In the genomic region with DNA sequence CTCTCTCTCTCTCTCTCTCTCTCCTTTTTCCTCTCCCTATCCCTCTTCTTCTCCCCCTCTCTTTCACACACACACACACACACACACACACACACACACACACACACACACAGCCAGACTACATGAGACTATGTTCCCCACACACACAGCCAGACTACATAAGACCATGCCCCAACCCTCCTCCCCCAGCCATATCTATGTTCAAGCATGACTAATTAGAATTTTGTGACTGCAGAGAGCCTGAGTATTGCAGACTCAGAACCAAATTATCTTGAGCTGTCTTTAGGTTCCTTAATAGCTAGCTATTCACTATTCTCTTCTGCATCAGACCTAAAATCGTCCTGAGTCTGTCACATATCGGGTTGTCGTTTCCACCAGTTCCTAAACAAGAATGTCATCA, we compare ENCODE assay signal across 11 mouse cellular contexts. TPM values are rescaled to one million over a fixed set of nuclear protein-coding genes. Genes with fewer than 3 reads are reported as not detected.
A peak's percentile ranks its signal among the peaks of the same experiment; 100 is the strongest.
DNase-seq lines count a peak whose midpoint lies in the region; ATAC-seq and TF ChIP-seq lines count a peak whose summit lies in the region.
"Had no signal": no experiment of that assay in that cellular context is flagged by ENCODE, and none has a peak within 500 bp of the region (broad histone marks: within the 10 kb centered on the region; RNA-seq: fewer than 3 reads in every experiment).

No protein-coding gene starts in this region.

- H3K9me3 ChIP-seq in intestine, embryonic 14.5 days (ENCODE audit: control insufficient read depth, low read length), result no peaks in the 10 kb centered on the region
- no peaks in the 10 kb centered on the region for H3K9me3 ChIP-seq in intestine, postnatal 0 days (ENCODE audit: control insufficient read depth)
- H3K9me3 ChIP-seq in embryonic facial prominence, embryonic 14.5 days (ENCODE audit: control insufficient read depth, low read length), result no peaks in the 10 kb centered on the region
- peaks cover 8% of the 10 kb centered on the region; the same call in 1 of the 2 replicates for H3K9me3 ChIP-seq in liver, embryonic 12.5 days (replicated peaks)
- H3K9me3 ChIP-seq: forebrain, embryonic 10.5 days; neural tube, embryonic 12.5 days had no signal

- H3K4me1 ChIP-seq in intestine, embryonic 14.5 days (replicated peaks; ENCODE audit: control insufficient read depth, insufficient read depth, low read length), result peaks cover 47% of the 10 kb centered on the region
- H3K4me1 ChIP-seq in intestine, postnatal 0 days (replicated peaks; ENCODE audit: control insufficient read depth, insufficient read depth, low read length), result no peaks in the 10 kb centered on the region; the same call in 1 of the 2 replicates
- peaks cover 41% of the 10 kb centered on the region for H3K4me1 ChIP-seq in embryonic facial prominence, embryonic 14.5 days (ENCODE audit: control insufficient read depth, insufficient read depth, low read length)
- peaks cover 99% of the 10 kb centered on the region for H3K4me1 ChIP-seq in liver, embryonic 12.5 days

- no peaks in the 10 kb centered on the region for H3K36me3 ChIP-seq in intestine, embryonic 14.5 days (ENCODE audit: control insufficient read depth, insufficient read depth, low read length)
- H3K36me3 ChIP-seq in intestine, postnatal 0 days (ENCODE audit: control insufficient read depth, insufficient read depth), result no peaks in the 10 kb centered on the region
- no peaks in the 10 kb centered on the region for H3K36me3 ChIP-seq in embryonic facial prominence, embryonic 14.5 days (ENCODE audit: control insufficient read depth, insufficient read depth, low read length)
- H3K36me3 ChIP-seq in liver, embryonic 12.5 days, result 0 out of 2 replicates have a peak, but pooled peaks cover 4% of the 10 kb centered on the region
- H3K36me3 ChIP-seq: forebrain, embryonic 10.5 days; neural tube, embryonic 12.5 days had no signal

- DNase-seq in intestine, embryonic 14.5 days (ENCODE audit: low spot score), result no peak
- DNase-seq in MEL-GATA-1-ER (ENCODE audit: extremely low read depth, low read depth), result peak; percentile 57
- DNase-seq in embryonic facial prominence, embryonic 14.5 days (ENCODE audit: low spot score), result no peak
- DNase-seq in left cerebral cortex, adult 8-10 months (ENCODE audit: low spot score in 2 of 2), result no peak
- DNase-seq: adrenal gland, postnatal 25 days; lung, adult 18-20 months had no signal

- 83% methylated on average over 3 of the region's 3 CpGs for WGBS in intestine, embryonic 14.5 days
- 89% methylated on average over 3 of the region's 3 CpGs for WGBS in intestine, postnatal 0 days
- WGBS in embryonic facial prominence, embryonic 14.5 days, result 63% methylated on average over 3 of the region's 3 CpGs
- 55% methylated on average over 3 of the region's 3 CpGs for WGBS in liver, embryonic 12.5 days (ENCODE audit: insufficient replicate concordance)

- peak overlapping the region; percentile 84; the same call in 1 of the 2 replicates for H3K27ac ChIP-seq in intestine, embryonic 14.5 days (ENCODE audit: low read depth)
- H3K27ac ChIP-seq in intestine, postnatal 0 days (ENCODE audit: low read depth, low read length), result no peak overlapping the region
- peak overlapping the region; percentile 76 for H3K27ac ChIP-seq in embryonic facial prominence, embryonic 14.5 days (replicated peaks; ENCODE audit: low read depth, low read length)
- peak overlapping the region; percentile 93 for H3K27ac ChIP-seq in liver, embryonic 12.5 days
- H3K27ac ChIP-seq: neural tube, embryonic 12.5 days had no signal

- H3K9ac ChIP-seq in intestine, embryonic 14.5 days (ENCODE audit: low read length), result no peak overlapping the region
- no peak overlapping the region for H3K9ac ChIP-seq in intestine, postnatal 0 days (ENCODE audit: low read depth, low read length)
- H3K9ac ChIP-seq in embryonic facial prominence, embryonic 14.5 days (ENCODE audit: low read depth, low read length), result no peak overlapping the region; the same call in 1 of the 2 replicates
- peak overlapping the region; percentile 57 for H3K9ac ChIP-seq in liver, embryonic 12.5 days
- H3K9ac ChIP-seq: neural tube, embryonic 12.5 days had no signal

- no peaks in the 10 kb centered on the region for H3K27me3 ChIP-seq in intestine, embryonic 14.5 days (replicated peaks; ENCODE audit: control insufficient read depth, insufficient read depth, low read length)
- H3K27me3 ChIP-seq in intestine, postnatal 0 days (replicated peaks; ENCODE audit: control insufficient read depth, insufficient read depth, low read length), result no peaks in the 10 kb centered on the region
- no peaks in the 10 kb centered on the region for H3K27me3 ChIP-seq in embryonic facial prominence, embryonic 14.5 days (replicated peaks; ENCODE audit: control insufficient read depth, insufficient read depth, low read length)
- no peaks in the 10 kb centered on the region for H3K27me3 ChIP-seq in liver, embryonic 12.5 days (replicated peaks)
- H3K27me3 ChIP-seq: neural tube, embryonic 12.5 days had no signal

- no peak for ATAC-seq in intestine, embryonic 14.5 days (replicated peaks; ENCODE audit: low FRiP score, low TSS enrichment, low read depth)
- no peak for ATAC-seq in intestine, postnatal 0 days
- ATAC-seq in embryonic facial prominence, embryonic 14.5 days (ENCODE audit: low read depth), result no peak
- ATAC-seq in liver, embryonic 12.5 days, result peak; percentile 48
- no peak for ATAC-seq in megakaryocyte progenitor cell, adult 5-6 weeks (replicated peaks; ENCODE audit: poor library complexity)

- TF ChIP-seq CTCF in intestine, postnatal 0 days (IDR thresholded peaks at IDR 0.05; ENCODE audit: low read depth), result no peak

- H3K4me2 ChIP-seq in intestine, embryonic 14.5 days (ENCODE audit: low read length), result no peak overlapping the region
- H3K4me2 ChIP-seq in intestine, postnatal 0 days (replicated peaks; ENCODE audit: low read depth), result no peak overlapping the region
- H3K4me2 ChIP-seq in embryonic facial prominence, embryonic 14.5 days (ENCODE audit: low read depth, low read length), result no peak overlapping the region
- H3K4me2 ChIP-seq in liver, embryonic 12.5 days, result peak overlapping the region; percentile 39
- H3K4me2 ChIP-seq: neural tube, embryonic 12.5 days had no signal

- H3K4me3 ChIP-seq in intestine, embryonic 14.5 days (ENCODE audit: low read depth, low read length), result no peak overlapping the region
- H3K4me3 ChIP-seq in intestine, postnatal 0 days (ENCODE audit: low read depth, low read length), result no peak overlapping the region
- no peak overlapping the region for H3K4me3 ChIP-seq in embryonic facial prominence, embryonic 14.5 days (ENCODE audit: low read depth, low read length)
- H3K4me3 ChIP-seq in liver, embryonic 12.5 days, result no peak overlapping the region
- H3K4me3 ChIP-seq: forebrain, embryonic 10.5 days; neural tube, embryonic 12.5 days had no signal

RNA-seq across cellular contexts. Expression of gene Ggta1, which starts 39.5 kb away (rescaled TPM):
- polyA plus RNA-seq in intestine, embryonic 14.5 days (2014; fragmentation: Nextera tagmentation; extraction: Ambion mirVana), result 20.1 and 20.8 TPM in 2 replicates
- polyA plus RNA-seq in intestine, postnatal 0 days (2015; fragmentation: Nextera tagmentation; extraction: Ambion mirVana), result 6.4 and 7.0 TPM in 2 replicates
- polyA plus RNA-seq in embryonic facial prominence, embryonic 14.5 days (2014; fragmentation: Nextera tagmentation; extraction: Ambion mirVana), result 32.5 and 35.7 TPM in 2 replicates
- polyA plus RNA-seq in liver, embryonic 12.5 days (2016; fragmentation: Nextera tagmentation; extraction: Ambion mirVana), result 12.7 and 13.0 TPM in 2 replicates
- 1 to 10 TPM; 4.0 to 7.7 (median 5.6) TPM for total RNA-seq in left cerebral cortex, adult 8-10 months (2022)
- total RNA-seq in megakaryocyte progenitor cell, adult 5-6 weeks (2015), result 50.8 and 54.4 TPM in 2 replicates
- 72.0 and 77.3 TPM in 2 replicates for total RNA-seq in megakaryocyte progenitor cell, adult 5-6 weeks (2017)

RNA-seq across cellular contexts. Expression of gene Dab2ip, which starts 55.5 kb away (rescaled TPM):
- polyA plus RNA-seq in intestine, embryonic 14.5 days (2014; fragmentation: Nextera tagmentation; extraction: Ambion mirVana), result 43.3 and 47.8 TPM in 2 replicates
- 41.3 and 48.5 TPM in 2 replicates for polyA plus RNA-seq in intestine, postnatal 0 days (2015; fragmentation: Nextera tagmentation; extraction: Ambion mirVana)
- 42.8 and 50.5 TPM in 2 replicates for polyA plus RNA-seq in embryonic facial prominence, embryonic 14.5 days (2014; fragmentation: Nextera tagmentation; extraction: Ambion mirVana)
- polyA plus RNA-seq in liver, embryonic 12.5 days (2016; fragmentation: Nextera tagmentation; extraction: Ambion mirVana), result 8.6 and 13.1 TPM in 2 replicates
- total RNA-seq in left cerebral cortex, adult 8-10 months (2022), result 100 to 1,000 TPM; 108 to 124 (median 115) TPM
- 3.9 and 4.0 TPM in 2 replicates for total RNA-seq in megakaryocyte progenitor cell, adult 5-6 weeks (2015)
- total RNA-seq in megakaryocyte progenitor cell, adult 5-6 weeks (2017), result 3.0 and 4.1 TPM in 2 replicates
